Mouse (Mus musculus): ENCODE data around the gene Mmp15. TPM values are rescaled to one million over a fixed set of nuclear protein-coding genes. Genes with fewer than 3 reads are reported as not detected.
A peak's percentile ranks its signal among the peaks of the same experiment; 100 is the strongest.

Mmp15 gene
- polyA plus RNA-seq, 1 experiment from 2014 or later: 25.6 TPM

DNA sequence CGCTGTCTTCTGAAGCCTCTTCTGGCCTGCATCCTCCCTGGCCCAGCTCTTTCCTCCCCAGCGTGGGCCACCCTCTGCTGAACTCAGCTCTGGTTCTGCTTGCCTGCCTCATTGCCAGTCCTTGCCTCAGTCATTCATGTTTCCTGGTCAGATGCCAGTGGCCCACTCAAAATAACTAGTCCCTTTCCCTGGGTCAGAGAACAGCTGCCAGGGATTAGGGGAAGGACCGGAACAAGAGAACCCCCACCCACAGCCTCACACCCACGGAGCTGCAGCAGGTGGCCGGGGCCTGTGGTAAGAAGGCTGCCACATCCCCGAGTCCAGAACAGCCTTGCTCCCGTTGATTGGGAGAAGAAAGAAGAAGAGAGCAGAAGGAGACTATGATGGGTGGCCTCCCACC lies 49.0 kb downstream of the Mmp15 start:
- H3K4me2 ChIP-seq: no peak overlapping the region
- no peaks in the 10 kb centered on the region for H3K27me3 ChIP-seq (ENCODE audit: insufficient read depth, low read length)
- H3K36me3 ChIP-seq (ENCODE audit: insufficient read depth): no peaks in the 10 kb centered on the region
- H3K4me1 ChIP-seq (ENCODE audit: insufficient read depth): no peaks in the 10 kb centered on the region
- no peaks in the 10 kb centered on the region for H3K9me3 ChIP-seq (ENCODE audit: low read depth, low read length)
- WGBS: 69% methylated on average over 7 of the region's 7 CpGs
- TF ChIP-seq CTCF (IDR thresholded peaks at IDR 0.05; ENCODE audit: low read depth): no peak
- no peak overlapping the region for H3K4me3 ChIP-seq (ENCODE audit: low read depth, low read length)
- DNase-seq (no peak), ATAC-seq (ENCODE audit: insufficient read depth) (no peak)
- H3K27ac ChIP-seq (ENCODE audit: low read depth): no peak overlapping the region
- H3K9ac ChIP-seq: no peak overlapping the region

DNA sequence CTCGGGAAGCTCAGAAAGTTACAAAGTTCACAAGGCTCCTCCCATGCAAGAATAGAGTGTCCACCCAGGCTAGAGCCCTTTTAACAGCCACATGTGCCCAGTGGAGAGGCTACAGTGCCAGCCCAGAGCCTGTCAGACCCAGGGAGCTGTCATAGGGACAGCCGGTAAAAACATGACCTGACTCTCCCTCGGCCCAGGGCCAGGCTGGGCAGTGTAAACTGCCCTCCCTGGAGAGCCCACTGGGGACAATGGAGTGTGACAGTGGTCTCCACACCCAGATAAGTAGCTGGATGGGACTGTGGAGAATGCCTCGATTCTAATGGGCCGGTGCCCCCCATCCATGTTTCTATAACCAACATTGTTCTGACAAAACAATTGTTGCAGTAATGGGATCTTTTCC lies 57.5 kb downstream of the Mmp15 start:
- Histone ChIP-seq H3K4me2 (no peak overlapping the region), H3K36me3 (ENCODE audit: insufficient read depth) (no peaks in the 10 kb centered on the region), H3K9me3 (ENCODE audit: low read depth, low read length) (no peaks in the 10 kb centered on the region), H3K9ac (no peak overlapping the region), H3K4me3 (ENCODE audit: low read depth, low read length) (no peak overlapping the region), H3K4me1 (ENCODE audit: insufficient read depth) (no peaks in the 10 kb centered on the region), H3K27ac (ENCODE audit: low read depth) (no peak overlapping the region), H3K27me3 (ENCODE audit: insufficient read depth, low read length) (no peaks in the 10 kb centered on the region)
- WGBS: 53% methylated on average over 5 of the region's 5 CpGs
- DNase-seq (peak; percentile 38), ATAC-seq (ENCODE audit: insufficient read depth) (peak; percentile 38; the same call in 1 of the 2 replicates)
- no peak for TF ChIP-seq CTCF (IDR thresholded peaks at IDR 0.05; ENCODE audit: low read depth)

DNA sequence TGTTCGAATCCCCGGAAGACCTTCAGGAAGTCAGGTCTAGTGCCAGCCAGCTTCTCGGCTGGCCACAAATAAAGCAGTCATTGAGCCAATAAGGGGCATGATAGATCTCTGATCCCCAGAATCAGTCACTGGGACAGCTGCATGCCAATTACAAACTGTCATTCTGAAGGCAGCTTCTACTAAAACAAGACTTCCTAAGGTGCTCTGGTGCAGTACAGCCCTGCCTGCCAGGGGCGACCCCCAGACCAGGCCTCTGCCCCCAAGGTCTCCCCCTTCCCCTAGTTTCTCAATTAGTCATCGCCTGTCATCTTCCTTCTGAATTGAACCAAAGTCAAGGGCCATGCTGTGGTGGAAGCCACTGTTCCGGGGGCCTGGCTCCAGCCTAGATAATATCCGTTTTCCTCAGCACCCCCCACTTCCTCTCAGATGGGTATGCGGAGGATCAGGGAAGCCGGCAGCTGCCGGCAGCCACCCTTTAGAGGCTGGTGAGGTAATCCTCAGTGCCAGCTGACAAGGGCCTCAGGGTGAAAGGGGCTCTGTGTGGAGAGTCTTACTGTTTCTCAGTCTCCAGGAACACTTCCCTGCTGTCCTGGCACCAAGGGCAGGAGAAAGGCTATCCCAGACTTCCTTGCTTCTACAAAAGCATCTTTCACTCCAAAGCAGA lies 59.4 kb downstream of the Mmp15 start:
- H3K9me3 ChIP-seq (ENCODE audit: low read depth, low read length): no peaks in the 10 kb centered on the region
- no peak overlapping the region for H3K4me2 ChIP-seq
- peak overlapping the region; percentile 21; the same call in 1 of the 2 replicates for H3K27ac ChIP-seq (ENCODE audit: low read depth)
- ATAC-seq (ENCODE audit: insufficient read depth) (peak; percentile 56; the same call in 1 of the 2 replicates), DNase-seq (peak; percentile 57)
- H3K9ac ChIP-seq: no peak overlapping the region
- WGBS: 35% methylated on average over 10 of the region's 10 CpGs
- H3K36me3 ChIP-seq (ENCODE audit: insufficient read depth): no peaks in the 10 kb centered on the region
- no peaks in the 10 kb centered on the region for H3K4me1 ChIP-seq (ENCODE audit: insufficient read depth)
- no peak for TF ChIP-seq CTCF (IDR thresholded peaks at IDR 0.05; ENCODE audit: low read depth)
- no peak overlapping the region for H3K4me3 ChIP-seq (ENCODE audit: low read depth, low read length)
- H3K27me3 ChIP-seq (ENCODE audit: insufficient read depth, low read length): no peaks in the 10 kb centered on the region

DNA sequence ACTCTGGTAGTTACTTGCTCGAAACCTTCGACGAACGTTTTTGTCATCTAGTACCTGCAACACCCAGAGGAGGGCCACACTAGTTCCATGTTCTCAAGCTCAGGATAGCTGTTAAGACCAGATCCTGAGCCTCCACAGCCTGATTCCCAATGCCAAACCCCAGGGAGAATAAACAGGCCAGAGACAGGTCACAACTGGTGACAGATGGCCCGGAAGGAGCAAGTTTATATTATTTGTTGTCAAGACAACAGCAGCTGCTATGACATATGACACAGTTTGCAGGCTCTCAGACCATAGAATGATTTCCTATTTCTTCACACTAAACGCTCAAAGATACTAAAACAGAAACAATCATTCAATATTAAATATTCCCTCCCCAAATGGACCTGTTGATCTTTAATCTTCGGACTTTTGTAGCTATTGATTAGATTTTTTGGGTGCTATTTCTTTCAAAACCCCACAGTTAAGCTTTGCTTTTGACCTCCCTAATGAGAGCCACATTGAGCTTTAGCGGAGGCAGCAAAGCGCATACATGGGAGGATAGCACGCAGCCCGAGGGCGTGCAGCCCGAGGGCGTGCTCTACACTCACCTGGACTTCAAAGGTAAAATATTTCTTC lies 70.2 kb downstream of the Mmp15 start:
- ATAC-seq (ENCODE audit: insufficient read depth) (no peak), DNase-seq (peak; percentile 23)
- Histone ChIP-seq H3K27me3 (ENCODE audit: insufficient read depth, low read length) (no peaks in the 10 kb centered on the region), H3K9ac (no peak overlapping the region), H3K9me3 (ENCODE audit: low read depth, low read length) (no peaks in the 10 kb centered on the region), H3K4me1 (ENCODE audit: insufficient read depth) (peaks cover 11% of the 10 kb centered on the region), H3K4me3 (ENCODE audit: low read depth, low read length) (no peak overlapping the region), H3K36me3 (ENCODE audit: insufficient read depth) (peaks cover 43% of the 10 kb centered on the region), H3K4me2 (no peak overlapping the region), H3K27ac (ENCODE audit: low read depth) (no peak overlapping the region)
- 90% methylated on average over 14 of the region's 14 CpGs for WGBS
- TF ChIP-seq CTCF (IDR thresholded peaks at IDR 0.05; ENCODE audit: low read depth): no peak

Other genes starting within 250 kb of the Mmp15 start
- gene Kifc3, start 149.5 kb upstream of the Mmp15 start, polyA plus RNA-seq (2014; fragmentation: Nextera tagmentation; extraction: Ambion mirVana): 17.3 and 20.7 TPM in 2 replicates
- gene Cngb1, start 45.7 kb upstream of the Mmp15 start, polyA plus RNA-seq (2014; fragmentation: Nextera tagmentation; extraction: Ambion mirVana): 0.28 and 0.69 TPM in 2 replicates
- gene Tepp, start 41.7 kb upstream of the Mmp15 start, polyA plus RNA-seq (2014; fragmentation: Nextera tagmentation; extraction: Ambion mirVana): 0.37 and 0.53 TPM in 2 replicates
- gene Zfp319, start 20.3 kb upstream of the Mmp15 start, polyA plus RNA-seq (2014; fragmentation: Nextera tagmentation; extraction: Ambion mirVana): 9.2 and 10.9 TPM in 2 replicates
- gene Usb1, start 20.0 kb upstream of the Mmp15 start, polyA plus RNA-seq (2014; fragmentation: Nextera tagmentation; extraction: Ambion mirVana): 32.1 and 34.0 TPM in 2 replicates
- gene Cfap20, start 82.6 kb downstream of the Mmp15 start, polyA plus RNA-seq (2014; fragmentation: Nextera tagmentation; extraction: Ambion mirVana): 162 and 169 TPM in 2 replicates
- gene Csnk2a2, start 137.8 kb downstream of the Mmp15 start, polyA plus RNA-seq (2014; fragmentation: Nextera tagmentation; extraction: Ambion mirVana): 18.4 and 22.8 TPM in 2 replicates
- gene Ccdc113, start 181.8 kb downstream of the Mmp15 start, polyA plus RNA-seq (2014; fragmentation: Nextera tagmentation; extraction: Ambion mirVana): 0.24 and 0.53 TPM in 2 replicates
- gene Prss54, start 224.1 kb downstream of the Mmp15 start, polyA plus RNA-seq (2014; fragmentation: Nextera tagmentation; extraction: Ambion mirVana): not detected in 2 replicates